15 mouse cellular contexts compared by ENCODE assay signal in genomic region chr11:78766069-78766830, GRCm38 (mm10). TPM values are rescaled to one million over a fixed set of nuclear protein-coding genes. Genes with fewer than 3 reads are reported as not detected.
A peak's percentile ranks its signal among the peaks of the same experiment; 100 is the strongest.
DNase-seq lines count a peak whose midpoint lies in the region.
"Had no signal": no experiment of that assay in that cellular context is flagged by ENCODE, and none has a peak within 500 bp of the region (broad histone marks: within the 10 kb centered on the region; RNA-seq: fewer than 3 reads in every experiment).

No protein-coding gene starts in this region.

- DNase-seq in thymus, postnatal 0 days (ENCODE audit: low spot score), result peak; percentile 28
- no peak for DNase-seq in thymus, postnatal 4 days
- peak; percentile 19 to 46 for DNase-seq in CD8-positive naive resting alpha-beta T cell, adult 2 months (ENCODE audit: low read depth in 2 of 2, low spot score in 2 of 2)
- peak; percentile 66 for DNase-seq in induced T-regulatory cell, adult 2 months (ENCODE audit: low read depth)
- DNase-seq in natural killer cell, adult 2 months (ENCODE audit: low spot score in 2 of 2), result peak; percentile 39 to 64
- no peak for DNase-seq in right cerebral cortex, adult 2 months (ENCODE audit: low spot score in 2 of 2)
- DNase-seq in left cerebral cortex, adult 9 months (ENCODE audit: low spot score in 2 of 2), result no peak
- DNase-seq in adrenal gland, adult 18-20 months (ENCODE audit: low spot score in 2 of 2), result no peak
- DNase-seq: adrenal gland, postnatal 14 days; cerebellum, adult 11-12 months; cerebellum, adult 9-10 months; cerebellum, postnatal 25 days; gastrocnemius, postnatal 14 days; heart, adult 2 months; heart, postnatal 14 days had no signal

RNA-seq across cellular contexts. Expression of gene Ccnq, which starts 14.7 kb away (rescaled TPM):
- polyA plus RNA-seq in thymus, postnatal 0 days (2015; fragmentation: Nextera tagmentation; extraction: Ambion mirVana), result 48.5 and 50.8 TPM in 2 replicates
- 10 to 100 TPM; 35.8 to 45.9 TPM for total RNA-seq in adrenal gland, adult 18-20 months (2021)

Comparison
In these comparisons a context has a peak if more than half of its experiments do, and no peak if none do; other contexts are left out.
1. DNase-seq: peak in thymus, postnatal 0 days (single experiment), CD8-positive naive resting alpha-beta T cell, adult 2 months (2 of 2), induced T-regulatory cell, adult 2 months (single experiment) and natural killer cell, adult 2 months (2 of 2); none in thymus, postnatal 4 days (single experiment), right cerebral cortex, adult 2 months (0 of 2), left cerebral cortex, adult 9 months (0 of 2) and adrenal gland, adult 18-20 months (0 of 2).